Mouse (Mus musculus): ENCODE measurements at regions not wholly inside any gene's neighbourhood (a gene's known extent, or its start where the extent isn't known, plus 50 kb on each side); places are given as distances from the start of the nearest gene placed in this dataset.
A peak's percentile ranks its signal among the peaks of the same experiment; 100 is the strongest.

DNA sequence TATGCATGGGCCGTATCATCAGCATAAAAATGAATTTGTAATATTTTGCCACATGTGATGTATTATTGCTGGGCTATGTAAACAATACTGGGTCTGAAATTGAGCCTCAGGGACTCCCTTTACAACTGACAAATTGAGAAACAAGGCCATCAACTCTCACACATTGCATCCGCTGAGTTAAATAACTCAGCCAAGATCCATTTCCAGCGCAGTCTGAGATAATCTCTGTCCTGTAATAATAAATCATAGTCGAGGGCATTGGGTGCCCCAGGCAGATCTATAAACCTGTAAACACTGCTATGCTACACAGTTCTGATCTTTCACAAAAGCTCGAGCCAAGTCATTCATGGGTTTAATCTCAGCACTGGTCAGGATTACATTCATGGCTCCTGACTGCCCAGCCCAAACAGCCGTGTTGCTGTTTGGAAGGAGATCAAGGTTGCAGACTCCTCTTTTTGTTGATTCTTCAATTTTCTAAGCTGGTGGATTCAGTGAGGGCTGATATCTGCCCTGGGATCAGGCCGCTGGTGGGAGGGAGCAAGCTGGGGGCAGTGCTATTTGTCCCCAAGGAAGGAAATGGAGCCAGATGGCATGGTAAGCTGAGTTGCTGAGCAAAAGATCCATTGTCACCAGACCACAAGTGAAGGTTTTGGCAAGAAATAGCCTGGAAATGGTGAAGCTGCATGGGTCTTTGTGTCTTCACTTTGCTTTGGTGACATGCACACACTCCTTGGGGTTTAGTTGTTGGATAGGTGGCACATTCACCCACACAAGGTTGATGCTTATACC lies 160.0 kb upstream of the Bmper start:
- DNase-seq (ENCODE audit: low read depth, low spot score), result no peak

DNA sequence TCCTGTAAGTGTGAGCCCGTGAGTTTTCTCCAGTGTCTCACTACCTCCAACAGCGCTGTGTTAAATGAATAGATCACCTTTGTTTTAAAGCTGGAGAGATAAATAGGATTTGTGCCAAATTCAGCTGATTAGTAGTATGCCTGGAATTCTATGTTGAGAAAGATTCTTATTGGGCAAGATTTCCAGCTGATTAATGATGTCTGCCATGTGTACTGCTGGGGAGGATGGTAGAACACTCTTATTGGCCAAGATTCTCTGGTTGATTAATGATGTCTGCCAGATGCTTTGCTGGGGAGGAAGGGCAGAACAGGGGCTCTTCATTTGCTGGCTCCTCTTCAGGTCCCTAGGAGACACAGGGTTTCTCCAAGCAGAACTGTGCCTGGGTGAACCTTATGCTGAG lies 158.9 kb upstream of the Bmper start:
- DNase-seq (ENCODE audit: low read depth, low spot score), result peak; percentile 52

DNA sequence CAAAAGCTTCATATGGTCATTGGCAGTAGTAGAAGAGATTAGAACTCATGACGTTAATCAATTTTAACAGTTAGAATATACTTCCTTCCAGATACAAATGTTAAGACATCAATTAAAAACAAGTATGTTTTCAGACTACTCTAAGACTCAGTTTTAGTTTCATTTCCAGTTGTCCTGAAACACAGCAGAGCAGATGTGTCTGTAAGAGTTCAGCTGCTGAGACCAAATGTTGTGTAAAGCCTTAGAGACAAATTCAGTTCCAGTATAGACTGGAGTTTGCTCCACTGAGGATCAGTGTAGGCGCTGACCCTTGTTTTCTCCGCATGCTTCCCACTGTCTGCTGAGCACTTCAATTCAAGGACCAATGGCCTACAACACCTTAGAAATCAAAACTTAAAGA lies 158.1 kb upstream of the Bmper start:
- DNase-seq (ENCODE audit: low read depth, low spot score), result no peak

DNA sequence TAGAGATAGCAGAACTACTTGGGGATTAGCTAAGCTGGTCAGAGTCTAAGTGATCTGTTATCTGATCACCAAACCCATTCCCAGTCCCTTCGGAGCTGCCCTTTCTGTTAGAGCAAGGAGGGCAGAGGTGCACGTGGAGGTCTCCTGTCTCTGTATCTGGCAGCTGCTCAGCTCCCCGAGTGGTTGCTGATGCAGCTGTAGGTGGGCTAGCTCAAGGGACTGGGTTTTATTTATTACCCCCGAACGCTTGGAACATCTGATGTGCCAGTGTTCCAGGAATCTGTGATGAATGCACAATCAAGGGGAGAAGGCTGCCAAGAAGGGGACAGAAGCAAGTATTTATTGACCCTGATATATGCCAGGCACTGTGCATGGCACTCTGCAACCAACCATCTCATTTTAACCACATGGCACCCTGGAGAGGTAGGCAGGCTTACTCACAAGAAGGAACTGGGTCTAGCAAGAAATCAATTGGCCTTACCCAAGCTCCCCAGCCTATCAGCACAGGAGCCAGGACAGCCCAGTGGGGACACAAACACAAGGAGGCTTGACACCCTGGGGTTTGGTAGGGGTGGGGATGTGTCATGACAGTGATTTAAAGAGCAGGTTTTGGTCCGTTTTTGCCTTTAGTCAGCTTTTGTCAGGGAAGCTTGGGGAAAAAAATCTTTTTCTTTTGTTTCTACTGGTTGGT lies 154.6 kb upstream of the Bmper start:
- no peak for DNase-seq (ENCODE audit: low read depth, low spot score)

DNA sequence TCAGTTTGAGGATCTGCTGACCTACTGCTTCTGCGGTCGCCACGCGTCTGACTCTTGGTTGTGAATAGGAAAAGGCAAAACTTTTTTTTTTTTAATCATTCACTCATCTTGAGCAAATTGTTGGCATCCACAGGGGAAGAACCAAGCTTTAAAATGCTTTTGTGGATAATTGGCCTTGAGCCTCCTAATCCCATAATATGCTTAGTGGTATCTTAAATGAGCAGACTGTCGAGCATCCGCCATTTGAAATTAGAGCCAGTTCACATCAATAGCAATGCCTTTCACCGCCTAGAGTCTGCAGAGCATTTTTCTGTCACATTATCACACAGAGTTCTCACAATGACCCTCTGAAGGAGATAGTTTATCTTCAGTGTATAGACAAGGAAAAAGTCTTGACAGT lies 153.7 kb upstream of the Bmper start:
- no peak for DNase-seq (ENCODE audit: low read depth, low spot score)

DNA sequence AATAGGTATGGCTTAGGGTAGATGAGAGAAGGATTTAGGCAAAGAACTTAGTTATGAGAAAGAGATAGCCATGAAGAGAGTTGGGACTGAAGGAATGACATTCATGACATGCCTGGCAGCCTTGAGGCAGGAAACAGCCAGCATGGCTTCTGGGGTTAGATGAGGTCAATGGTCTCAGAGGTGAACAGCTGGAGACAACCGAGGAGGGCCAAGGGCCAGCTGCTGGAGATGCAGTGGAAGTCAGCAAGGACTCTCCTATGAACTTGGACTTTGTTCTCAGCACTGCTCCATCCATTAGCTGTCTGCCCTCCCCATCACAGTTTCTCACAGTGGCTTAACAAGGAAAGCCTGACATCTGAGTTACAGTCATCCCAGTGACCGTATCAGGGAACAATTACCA lies 151.9 kb upstream of the Bmper start:
- DNase-seq (ENCODE audit: low read depth, low spot score), result no peak

DNA sequence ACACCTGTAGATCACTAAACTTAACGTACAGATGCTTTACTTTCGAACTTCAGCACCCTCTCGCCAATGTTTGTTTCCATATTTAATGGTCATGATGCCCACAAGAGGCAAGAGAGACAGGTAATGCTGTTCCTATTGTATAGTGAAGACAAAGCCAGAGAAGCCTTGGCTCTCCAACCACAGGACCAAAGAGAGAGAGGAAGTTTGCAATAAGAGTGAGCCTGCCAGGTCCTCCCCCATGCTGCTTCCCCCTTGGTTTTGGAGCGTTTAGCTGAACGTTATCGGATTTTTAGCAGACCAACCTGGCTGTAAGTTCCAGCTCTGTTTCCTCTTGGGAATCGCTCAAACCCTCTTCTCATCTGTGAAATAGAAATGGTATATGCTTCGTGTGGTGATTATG lies 150.1 kb upstream of the Bmper start:
- DNase-seq (ENCODE audit: low read depth, low spot score), result no peak

DNA sequence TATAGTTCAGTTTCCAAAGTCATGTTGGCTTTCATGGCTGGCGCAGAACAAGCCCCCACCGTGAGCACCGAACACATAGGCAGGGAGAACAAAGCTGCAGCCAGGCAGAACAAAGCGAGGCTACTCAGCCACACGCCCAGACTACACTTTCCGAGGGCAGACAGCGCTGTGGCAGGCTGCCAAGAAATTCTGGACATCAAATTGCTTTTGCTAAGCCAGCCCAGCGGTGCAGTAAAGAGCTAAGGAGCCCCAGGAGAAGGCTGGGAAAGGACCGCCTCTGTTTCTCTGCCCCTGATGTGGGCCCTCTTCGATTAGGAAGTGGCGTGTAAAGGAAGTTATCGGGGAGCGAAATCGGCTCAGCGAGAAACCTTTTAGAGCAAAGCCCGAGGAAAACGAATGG lies 139.3 kb upstream of the Bmper start:
- peak; percentile 62 for DNase-seq (ENCODE audit: low read depth, low spot score)

DNA sequence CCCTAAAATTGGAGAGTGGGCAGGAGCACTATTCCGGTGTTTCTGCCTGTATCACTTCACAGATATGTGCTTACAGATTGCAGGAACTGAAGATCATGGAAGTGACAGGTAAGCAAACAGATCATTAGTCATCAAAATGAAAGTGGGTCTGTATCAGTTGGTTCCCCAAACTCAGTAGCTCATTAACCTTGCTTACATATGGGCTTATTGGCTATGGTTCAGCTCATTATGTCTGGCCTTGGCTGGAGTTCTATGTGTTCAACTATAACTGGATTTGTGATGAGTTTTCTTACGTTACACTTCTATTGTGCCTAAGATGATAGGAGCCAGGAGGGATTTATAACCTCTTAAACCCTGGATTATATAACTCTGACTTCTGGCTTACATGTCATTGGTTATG lies 133.5 kb upstream of the Bmper start:
- DNase-seq (ENCODE audit: low read depth, low spot score), result no peak

DNA sequence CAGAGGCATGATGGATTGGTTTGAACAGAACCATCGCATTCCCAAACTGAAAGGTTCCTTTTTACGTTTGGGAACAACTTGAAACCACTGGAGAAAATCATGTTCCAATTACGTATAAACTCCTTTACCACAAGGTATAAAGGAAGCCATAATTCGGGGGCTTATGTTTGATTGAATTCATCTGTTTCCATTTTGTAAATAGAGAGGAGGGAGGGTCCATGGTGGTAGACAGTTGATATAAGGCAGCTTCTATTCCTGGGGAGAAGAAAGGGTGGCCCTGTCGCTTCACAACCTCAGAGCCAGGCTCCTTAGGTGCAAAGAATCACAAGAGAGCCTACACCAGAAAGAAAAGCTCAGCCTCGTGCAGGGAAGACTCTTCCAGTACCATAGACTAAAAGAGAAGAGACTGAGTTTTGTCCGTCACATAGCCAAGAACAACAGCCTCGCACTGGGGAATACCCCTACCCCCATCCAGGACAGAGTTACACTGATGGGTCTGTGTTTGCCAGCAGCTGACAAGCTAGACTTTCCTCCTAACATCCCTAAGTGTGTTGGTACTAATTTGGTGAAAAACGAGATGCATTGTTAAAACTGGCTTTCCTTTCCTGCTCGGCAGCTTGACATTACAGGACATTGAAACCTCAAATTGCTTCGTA lies 125.6 kb upstream of the Bmper start:
- DNase-seq (ENCODE audit: low read depth, low spot score), result no peak

DNA sequence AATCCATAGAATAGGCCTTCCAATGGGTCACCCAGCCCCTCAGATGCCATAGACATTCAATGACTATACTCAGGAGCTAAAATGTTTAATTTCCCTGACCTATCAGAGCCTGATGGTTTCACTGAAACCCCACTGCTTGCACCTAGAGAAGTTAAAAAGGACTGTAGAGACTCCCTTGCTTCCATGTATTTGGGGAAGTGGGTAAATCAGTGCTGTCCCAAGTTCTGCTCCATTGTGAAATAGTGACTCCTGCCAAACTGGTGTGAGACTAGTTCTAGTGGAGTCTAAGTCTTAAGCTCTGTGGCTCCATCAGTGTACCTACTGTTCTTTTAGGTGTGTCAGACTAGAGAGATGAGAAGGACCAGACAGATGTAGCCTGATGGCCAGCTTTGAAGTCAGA lies 121.3 kb upstream of the Bmper start:
- no peak for DNase-seq (ENCODE audit: low read depth, low spot score)

DNA sequence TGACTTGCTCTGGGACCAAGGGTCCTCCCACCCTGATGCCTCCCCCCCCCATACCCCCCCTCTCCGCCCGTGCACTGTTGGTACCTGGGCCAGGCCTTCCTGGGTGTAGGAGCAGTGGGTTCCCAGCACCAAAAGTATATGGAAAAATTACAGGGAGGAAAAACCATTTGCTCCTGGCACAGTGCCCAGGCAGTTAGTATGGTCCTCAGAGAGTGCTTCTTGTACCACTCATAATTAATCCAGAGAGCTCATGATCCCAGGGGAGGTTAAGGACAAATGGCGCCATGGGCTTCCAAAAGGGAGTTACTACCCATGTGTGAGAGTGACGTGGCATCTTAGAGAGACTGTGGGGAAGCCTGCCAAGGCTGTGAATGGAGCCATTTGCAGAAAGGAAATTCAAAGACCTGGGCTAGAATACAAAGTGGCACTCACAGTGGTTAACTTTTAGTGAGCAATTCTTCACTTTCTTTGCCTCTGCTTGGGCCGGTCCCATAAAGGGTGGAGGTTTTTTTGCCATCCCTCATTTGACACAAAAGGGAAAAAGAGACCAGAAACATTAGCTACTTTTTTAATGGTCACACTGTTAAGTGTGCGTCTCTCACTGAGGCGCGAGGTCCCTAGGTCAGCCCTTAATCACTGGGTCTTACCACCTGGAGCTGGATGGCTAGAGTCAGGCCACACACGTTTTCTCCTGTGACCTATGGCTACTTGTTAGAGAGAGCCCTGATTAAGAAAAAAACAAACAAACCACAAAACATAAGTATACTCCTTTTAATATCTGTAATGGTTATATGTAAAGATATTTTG lies 120.7 kb upstream of the Bmper start:
- peak; percentile 10 for DNase-seq (ENCODE audit: low read depth, low spot score)

DNA sequence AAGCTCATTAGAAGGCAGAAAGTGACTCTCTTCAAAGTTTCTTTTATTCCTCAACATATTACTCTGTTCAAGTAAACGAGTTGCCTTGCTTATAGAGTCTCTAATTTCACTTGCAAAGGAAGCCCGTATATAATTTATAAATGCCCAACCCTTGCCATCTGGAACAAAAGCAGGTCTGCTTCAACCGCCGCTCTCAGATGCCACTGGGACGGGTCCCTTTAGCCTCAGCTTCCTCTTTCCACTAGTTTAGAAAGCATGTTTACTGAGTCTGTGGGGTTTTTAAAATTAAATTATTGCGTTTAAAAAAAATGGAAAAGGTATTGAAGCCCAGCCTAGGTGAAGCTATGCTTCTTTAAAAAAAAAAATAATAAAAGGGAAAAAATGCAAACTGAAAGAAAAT lies 111.4 kb upstream of the Bmper start:
- no peak for DNase-seq (ENCODE audit: low read depth, low spot score)

DNA sequence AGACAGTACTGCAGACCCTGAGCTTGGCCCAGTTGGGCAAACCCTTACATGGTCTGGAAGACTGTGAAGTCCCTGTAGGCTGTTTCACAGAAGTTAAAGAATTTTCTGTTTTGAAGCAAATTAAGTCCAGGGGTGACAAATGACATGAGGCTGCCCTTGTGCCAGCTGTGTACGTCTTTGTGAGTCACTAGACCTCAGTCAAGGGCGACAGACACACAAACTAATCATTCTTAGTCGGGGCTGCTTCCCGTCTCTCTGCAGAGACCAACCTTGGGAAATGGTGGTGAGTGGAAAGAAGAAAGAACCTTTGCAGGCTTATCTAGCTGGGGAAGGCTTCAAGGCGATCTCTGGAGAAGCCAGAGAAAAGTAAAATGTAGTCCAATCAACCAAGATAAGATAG lies 107.8 kb upstream of the Bmper start:
- DNase-seq (ENCODE audit: low read depth, low spot score), result no peak

DNA sequence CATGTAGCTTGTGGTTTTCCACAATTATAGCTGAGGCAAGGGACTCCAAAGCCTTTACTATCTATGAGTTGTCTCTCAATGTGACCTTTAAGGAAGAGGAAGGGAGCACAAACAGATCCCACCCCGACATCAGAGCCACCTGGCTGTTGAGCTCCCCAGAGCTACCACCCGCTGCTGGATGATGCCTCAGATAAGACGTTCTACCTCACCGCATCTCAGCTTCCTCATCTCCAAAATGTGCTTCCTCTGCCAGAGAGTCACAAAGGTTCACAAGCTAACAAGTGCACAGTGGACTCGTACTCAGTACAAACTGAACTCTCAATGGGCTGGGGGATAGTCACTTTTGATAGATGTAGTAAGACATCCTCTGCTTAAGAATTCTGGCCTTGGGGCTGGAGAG lies 107.3 kb upstream of the Bmper start:
- DNase-seq (ENCODE audit: low read depth, low spot score), result no peak

DNA sequence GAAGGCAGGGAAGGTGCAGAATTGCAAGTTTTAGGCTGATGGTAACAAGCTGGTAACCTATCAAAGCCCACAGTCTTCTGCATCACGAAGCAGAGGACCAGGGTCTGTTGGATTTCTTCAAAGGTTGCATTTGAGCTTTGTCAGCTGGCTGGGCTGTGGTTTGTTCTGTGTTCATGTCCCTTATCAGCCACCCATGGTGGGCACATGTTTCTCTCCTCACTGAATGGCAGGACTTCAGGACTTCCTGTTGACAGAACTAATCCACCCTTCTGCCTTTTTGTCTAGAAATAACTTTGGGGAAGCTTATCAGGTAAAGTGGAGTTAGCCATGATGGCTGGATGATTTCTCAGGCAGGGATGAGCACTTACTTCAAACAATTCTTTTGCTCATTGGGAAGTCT lies 106.6 kb upstream of the Bmper start:
- DNase-seq (ENCODE audit: low read depth, low spot score), result no peak

DNA sequence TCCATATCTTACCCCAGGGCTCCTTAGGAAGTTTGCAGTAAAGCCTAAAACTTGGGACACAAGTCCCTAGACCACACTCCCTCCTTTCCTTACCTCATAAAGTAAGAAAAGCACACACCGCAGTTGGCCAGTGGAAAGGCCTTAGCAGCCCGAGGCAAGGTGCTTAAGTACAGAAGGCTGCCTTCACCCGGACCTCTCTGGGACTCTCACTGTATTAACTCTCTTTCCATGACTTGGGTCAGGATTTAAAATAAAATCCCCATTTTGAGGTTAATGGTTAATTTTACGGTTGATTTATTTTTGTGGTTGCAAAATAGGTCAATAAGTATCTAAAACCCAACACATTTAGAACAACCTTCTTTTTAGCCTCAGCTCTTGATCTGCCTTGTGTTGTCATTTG lies 103.1 kb upstream of the Bmper start:
- DNase-seq (ENCODE audit: low read depth, low spot score), result no peak

DNA sequence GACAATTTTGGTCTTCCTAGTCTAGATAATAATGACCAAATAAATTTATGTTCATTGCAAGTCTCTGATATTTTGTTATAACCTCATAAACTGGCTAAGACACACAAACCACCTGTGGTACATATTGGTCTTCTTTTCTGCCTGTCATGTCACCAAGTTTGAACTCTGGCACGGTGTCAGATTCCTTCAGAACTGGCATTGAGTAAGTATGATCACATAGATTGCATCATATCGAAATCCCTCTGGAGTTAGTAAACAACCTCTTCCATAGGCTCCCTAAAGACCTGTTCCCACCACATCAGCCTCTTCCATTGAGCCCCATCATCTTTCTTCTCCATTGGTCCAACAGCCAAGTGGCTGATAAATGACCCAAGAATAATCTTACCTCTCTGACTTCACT lies 102.1 kb upstream of the Bmper start:
- DNase-seq (ENCODE audit: low read depth, low spot score), result peak; percentile 52

DNA sequence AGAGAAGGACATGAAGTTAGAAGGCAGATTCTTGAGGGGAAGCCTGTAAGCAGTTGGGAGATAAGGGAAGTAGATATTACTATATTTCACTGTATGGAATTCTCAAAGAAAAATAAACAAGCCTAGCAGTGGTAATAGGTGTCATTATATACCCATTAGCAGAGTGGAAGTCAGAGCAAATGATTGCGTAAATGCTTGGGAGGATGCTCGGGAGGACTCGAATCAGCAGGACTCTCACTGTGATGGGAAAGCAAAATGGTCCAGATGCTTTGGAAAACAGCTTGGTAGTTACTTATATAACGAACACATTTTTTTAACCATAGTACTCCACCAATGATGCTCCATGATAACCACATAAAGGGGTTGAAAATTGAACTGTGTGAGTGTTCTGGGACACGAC lies 100.4 kb upstream of the Bmper start:
- DNase-seq (ENCODE audit: low read depth, low spot score), result peak; percentile 6

DNA sequence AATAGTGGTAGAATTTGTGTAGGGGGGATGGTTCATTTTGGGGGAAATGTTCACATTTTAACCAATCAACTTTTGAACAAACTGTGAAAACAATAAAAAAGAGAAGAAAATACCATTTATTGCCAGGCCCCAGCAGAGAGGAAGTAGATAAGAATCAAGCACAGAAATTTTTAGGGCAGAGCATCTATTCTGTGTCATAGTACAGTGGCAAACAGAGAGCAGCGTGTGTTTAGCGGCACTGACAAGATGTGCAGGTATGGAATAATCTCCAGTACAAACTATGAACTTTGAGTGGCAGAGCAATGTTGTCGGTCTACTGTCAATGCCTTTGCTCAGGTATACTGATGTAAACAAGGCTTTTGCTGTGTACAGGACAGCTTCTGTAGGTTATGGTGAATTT lies 99.4 kb upstream of the Bmper start:
- no peak for DNase-seq (ENCODE audit: low read depth, low spot score)

DNA sequence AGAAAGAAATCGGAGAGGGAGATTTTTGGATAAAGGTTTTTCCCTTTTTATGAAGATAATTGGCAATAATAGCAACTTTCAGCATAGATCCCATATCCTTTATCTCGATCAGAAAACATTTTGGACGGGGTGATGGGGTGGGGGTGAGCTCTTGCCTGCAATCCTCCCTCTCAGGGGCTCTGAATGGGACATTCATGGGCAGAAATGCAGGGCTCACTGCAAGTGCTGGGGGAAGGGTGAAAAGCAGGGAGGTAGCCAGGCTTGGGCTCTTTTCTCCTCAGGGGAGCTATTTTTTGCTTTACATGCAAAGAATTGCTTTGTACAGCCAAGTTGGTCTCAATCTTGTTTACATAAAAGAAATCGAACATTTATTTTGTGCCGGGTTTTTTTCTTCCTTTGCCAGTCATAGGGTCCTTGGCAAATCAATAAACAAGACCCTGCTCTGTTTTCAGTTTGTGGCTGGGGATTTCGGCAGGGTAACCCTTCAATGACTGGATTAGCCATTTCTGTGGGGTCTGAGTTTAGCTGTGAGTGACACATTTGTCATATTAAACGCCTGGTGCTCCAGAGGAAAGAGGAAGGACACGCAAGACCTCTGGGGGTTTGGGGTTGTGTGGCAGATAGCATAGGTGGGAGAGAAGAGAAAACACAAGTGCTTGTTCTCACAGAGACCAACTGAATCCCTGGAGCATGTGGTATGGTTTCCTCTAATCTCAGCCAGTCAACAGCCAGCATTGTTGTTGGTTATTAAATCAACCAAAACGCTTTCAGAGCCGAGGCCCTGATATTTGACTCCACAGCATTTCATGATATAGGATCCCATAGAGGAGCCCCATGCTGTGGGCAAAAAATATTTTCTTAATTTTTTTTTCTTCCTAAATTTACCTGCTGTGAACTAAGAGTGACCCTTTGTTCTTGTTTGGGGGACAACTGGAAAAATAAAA lies 96.8 kb upstream of the Bmper start:
- no peak for DNase-seq (ENCODE audit: low read depth, low spot score)
